Mouse (Mus musculus) forebrain, embryonic 13.5 days (tissue): Measurements from ENCODE around the gene Lmntd1. TPM values are rescaled to one million over a fixed set of nuclear protein-coding genes. Genes with fewer than 3 reads are reported as not detected.

Source experiments
- ATAC-seq: fragments of 200-750 bp; cut with Nextera tagmentation; 2 replicates; pipeline ENCODE4 v1.8.0; 2017
- H3K27ac ChIP-seq: fragments of 300-500 bp; sonication (generic); 2 replicates; pipeline ENCODE4 v1.5.1; 2015; ENCODE audit warnings: inconsistent platforms, mild to moderate bottlenecking, moderate library complexity
- H3K27me3 ChIP-seq: fragments of 300-500 bp; sonication (generic); 2 replicates; pipeline ENCODE4 v1.6.1; 2015; ENCODE audit warnings: mild to moderate bottlenecking, inconsistent platforms
- H3K36me3 ChIP-seq: fragments of 300-500 bp; sonication (generic); 2 replicates; pipeline ENCODE4 v1.6.1; 2015; ENCODE audit warnings: mild to moderate bottlenecking, inconsistent platforms; ENCODE audit not compliant: poor library complexity, severe bottlenecking
- H3K4me1 ChIP-seq: fragments of 300-500 bp; sonication (generic); 2 replicates; pipeline ENCODE4 v1.6.1; 2015; ENCODE audit warnings: inconsistent platforms
- H3K4me2 ChIP-seq: fragments of 300-500 bp; sonication (generic); 2 replicates; pipeline ENCODE4 v1.6.1; 2015; ENCODE audit warnings: inconsistent platforms, mild to moderate bottlenecking, moderate library complexity
- H3K4me3 ChIP-seq: fragments of 300-500 bp; sonication (generic); 2 replicates; pipeline ENCODE4 v1.5.1; 2015; ENCODE audit warnings: mild to moderate bottlenecking, inconsistent platforms
- H3K9ac ChIP-seq: fragments of 300-500 bp; sonication (generic); 2 replicates; pipeline ENCODE4 v1.6.1; 2015; ENCODE audit warnings: mild to moderate bottlenecking, inconsistent platforms
- H3K9me3 ChIP-seq: fragments of 300-500 bp; sonication (generic); replicated peaks from 2 replicates; pipeline ENCODE4 v1.6.1; 2016; ENCODE audit warnings: inconsistent platforms
- WGBS: fragments of 180-500 bp; shearing (Covaris S2); methylation state at CpG from one replicate; pipeline ENCODE4 v1.1.7; 2015; 5-methylcytosine and 5-hydroxymethylcytosine counted together
- polyA plus RNA-seq: library from polyadenylated mRNA; unstranded; fragments of >200 nt; fragmentation: Nextera tagmentation; extraction: Ambion mirVana; gene quantifications from 2 replicates; pipeline ENCODE4 v1.2.1, GENCODE M21; 2015

Lmntd1 gene
- polyA plus RNA-seq, 1 experiment from 2014 or later = 0.45 TPM

DNA sequence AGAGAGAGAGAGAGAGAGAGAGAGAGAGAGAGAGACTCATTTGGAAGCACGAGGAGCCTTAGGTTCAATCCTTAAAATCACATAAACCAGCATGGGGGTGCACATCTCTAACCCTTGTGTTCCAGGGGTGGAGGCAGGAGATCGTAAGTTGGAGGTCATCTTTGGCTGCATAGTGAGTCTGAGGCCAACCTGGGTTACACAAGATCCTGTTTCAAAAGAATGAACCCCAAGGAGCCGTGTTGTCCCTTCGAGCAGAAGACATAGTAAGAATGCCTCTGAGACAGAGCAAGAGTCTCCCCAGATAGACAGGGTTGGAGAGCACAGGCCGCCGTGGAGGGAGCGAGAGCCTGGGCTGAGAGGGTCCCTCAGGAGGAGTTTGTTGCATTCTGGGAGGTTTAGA is 291.9 kb downstream of the Lmntd1 start:
- Histone ChIP-seq H3K4me3 (no peak overlapping the region), H3K9me3 (no peaks in the 10 kb centered on the region; the same call in 1 of the 2 replicates), H3K9ac (no peak overlapping the region), H3K27ac (no peak overlapping the region), H3K4me2 (no peak overlapping the region), H3K36me3 (no peaks in the 10 kb centered on the region), H3K4me1 (no peaks in the 10 kb centered on the region), H3K27me3 (no peaks in the 10 kb centered on the region)
- WGBS = 95% methylated on average over 7 of the region's 7 CpGs
- ATAC-seq = no peak

GRCm38 (mm10) chr6:145320156-145320555 is 294.0 kb downstream of the Lmntd1 start:
- Histone ChIP-seq H3K4me3 (no peak overlapping the region), H3K9ac (no peak overlapping the region), H3K27ac (no peak overlapping the region), H3K9me3 (no peaks in the 10 kb centered on the region; the same call in 1 of the 2 replicates), H3K4me1 (no peaks in the 10 kb centered on the region), H3K27me3 (no peaks in the 10 kb centered on the region), H3K4me2 (no peak overlapping the region), H3K36me3 (no peaks in the 10 kb centered on the region)
- WGBS = 89% methylated on average over 10 of the region's 10 CpGs
- no peak for ATAC-seq

Other genes starting within 250 kb of the Lmntd1 start
- not detected in 2 replicates for gene Tuba3b, start 1.4 kb upstream of the Lmntd1 start, polyA plus RNA-seq
- 2.8 and 2.9 TPM in 2 replicates for gene Rassf8, start 132.4 kb upstream of the Lmntd1 start, polyA plus RNA-seq